Mouse (Mus musculus) embryonic stem cell, embryonic (primary cell): ENCODE data around the gene Slc17a5.

ENCODE experiments used
- CTCF ChIA-PET, 4 experiments: fragments of 300-600 bp in 2 of 4; fragments of 350-600 bp in 2 of 4; sonication (Branson Sonifier 250); formaldehyde crosslinking; loops; one replicate each; lab custom pipeline; 2022; ENCODE audit warnings: inconsistent platforms in 2 of 4; lab: Charles Lee
- POLR2A ChIA-PET, 4 experiments: fragments of 300-600 bp in 2 of 4; fragments of 350-600 bp in 2 of 4; sonication (Branson Sonifier 250); formaldehyde crosslinking; loops; one replicate each; lab custom pipeline; 2022; ENCODE audit warnings: antibody characterized with exemption in 4 of 4, inconsistent platforms in 1 of 4; lab: Charles Lee

Slc17a5 gene

GRCm38 (mm10) chr9:78534606-78535005 lies 53.2 kb downstream of the Slc17a5 start:
- CTCF ChIA-PET = interaction anchor here in 1 of 4 experiments (0.8 to 1.3 kb wide), 2 partner anchors 10 to 13 kb away, joined by 4 to 5 read pairs; no protein-coding TSS in a partner anchor
- POLR2A ChIA-PET = interaction anchor here in 3 of 4 experiments (0.7 to 40.2 kb wide), 12 partner anchors 0 to 86 kb away, joined by 3 to 1125 read pairs (median 7); partner anchors contain the start of genes Eef1a1 (in 1 of the 3) and Mto1 (in 1 of the 3)

GRCm38 (mm10) chr9:78533296-78533935 lies 54.4 kb downstream of the Slc17a5 start:
- CTCF ChIA-PET = interaction anchor here in 2 of 4 experiments (0.5 to 1.3 kb wide), 2 partner anchors 10 to 215 kb away, joined by 4 read pairs; no protein-coding TSS in a partner anchor

GRCm38 (mm10) chr9:78532341-78532819 lies 55.5 kb downstream of the Slc17a5 start:
- ChIA-PET POLR2A (interaction anchor here in 3 of 4 experiments (0.7 to 40.2 kb wide), 12 partner anchors 3 to 164 kb away, joined by 3 to 1125 read pairs (median 10); partner anchors contain the start of genes Dppa5a (in 1 of the 3) and Eef1a1 (in 1 of the 3)), CTCF (interaction anchor here in 2 of 4 experiments (1.2 to 1.3 kb wide), 3 partner anchors 11 to 61 kb away, joined by 3 to 4 read pairs (median 3); no protein-coding TSS in a partner anchor)

More at GRCm38 (mm10) chr9:78533296-78533935, 54.4 kb downstream of the Slc17a5 start:
- POLR2A ChIA-PET = interaction anchor here in 3 of 4 experiments (0.7 to 40.2 kb wide), 13 partner anchors 2 to 344 kb away, joined by 3 to 1125 read pairs (median 8); partner anchors contain the start of genes Dppa5a (in 1 of the 3) and Eef1a1 (in 1 of the 3)

- ChIA-PET POLR2A (interaction anchor here in 2 of 4 experiments (1.3 to 40.2 kb wide), 10 partner anchors 3 to 164 kb away, joined by 3 to 1125 read pairs (median 17); partner anchors contain the start of genes Dppa5a (in 1 of the 2) and Eef1a1 (in 1 of the 2)), CTCF (interaction anchor here in 2 of 4 experiments (1.2 kb wide), 4 partner anchors 11 to 61 kb away, joined by 3 to 4 read pairs (median 3); no protein-coding TSS in a partner anchor)
Observed at GRCm38 (mm10) chr9:78531816-78532215, 56.0 kb downstream of the Slc17a5 start.

GRCm38 (mm10) chr9:78527767-78528381 lies 60.0 kb downstream of the Slc17a5 start:
- POLR2A ChIA-PET = interaction anchor here (0.6 to 40.2 kb wide), 104 partner anchors 7 to 769 kb away, joined by 3 to 1125 read pairs (median 6); partner anchors contain the start of genes Ddx43 (in 2 of the 4), Dppa5a (in 2 of the 4), Eef1a1 (in 2 of the 4) and Mto1 (in 2 of the 4)

GRCm38 (mm10) chr9:78527301-78527761 lies 60.5 kb downstream of the Slc17a5 start:
- POLR2A ChIA-PET = interaction anchor here (0.6 to 40.2 kb wide), 121 partner anchors 7 to 1084 kb away, joined by 3 to 1125 read pairs (median 5); partner anchors contain the start of genes Dppa5a (in 3 of the 4), Ddx43 (in 2 of the 4), Eef1a1 (in 2 of the 4) and Mto1 (in 2 of the 4)
- CTCF ChIA-PET = interaction anchor here (0.6 to 2.7 kb wide), 32 partner anchors 9 to 1398 kb away, joined by 3 to 17 read pairs (median 4); partner anchors contain the start of gene Cgas (in 1 of the 4)

More at GRCm38 (mm10) chr9:78527767-78528381, 60.0 kb downstream of the Slc17a5 start:
- CTCF ChIA-PET = interaction anchor here (0.6 to 2.7 kb wide), 26 partner anchors 8 to 1397 kb away, joined by 3 to 17 read pairs (median 5); partner anchors contain the start of gene Cgas (in 1 of the 4)

- ChIA-PET POLR2A (interaction anchor here (0.8 to 40.2 kb wide), 43 partner anchors 6 to 767 kb away, joined by 3 to 1125 read pairs (median 10); partner anchors contain the start of genes Dppa5a (in 2 of the 4), Eef1a1 (in 1 of the 4), Mto1 (in 1 of the 4) and Ooep (in 1 of the 4)), CTCF (interaction anchor here in 2 of 4 experiments (1.0 to 2.7 kb wide), 3 partner anchors 22 to 103 kb away, joined by 3 to 17 read pairs (median 10); no protein-coding TSS in a partner anchor)
Observed at GRCm38 (mm10) chr9:78526206-78526605, 61.6 kb downstream of the Slc17a5 start.

- POLR2A ChIA-PET = interaction anchor here (0.8 to 40.2 kb wide), 31 partner anchors 5 to 767 kb away, joined by 3 to 1125 read pairs (median 15); partner anchors contain the start of genes Dppa5a (in 2 of the 4), Eef1a1 (in 1 of the 4) and Ooep (in 1 of the 4)
- CTCF ChIA-PET = interaction anchor here in 2 of 4 experiments (1.0 to 2.7 kb wide), 2 partner anchors 22 to 104 kb away, joined by 3 to 17 read pairs; no protein-coding TSS in a partner anchor
Observed at GRCm38 (mm10) chr9:78525451-78526135, 62.2 kb downstream of the Slc17a5 start.

- POLR2A ChIA-PET = interaction anchor here (0.6 to 40.2 kb wide), 35 partner anchors 1 to 346 kb away, joined by 3 to 1125 read pairs (median 9); partner anchors contain the start of genes Dppa5a (in 2 of the 4), Eef1a1 (in 2 of the 4) and Slc17a5 (in 1 of the 4)
- CTCF ChIA-PET = interaction anchor here in 3 of 4 experiments (0.6 to 2.5 kb wide), 9 partner anchors 11 to 40 kb away, joined by 3 to 10 read pairs (median 3); no protein-coding TSS in a partner anchor
Observed at GRCm38 (mm10) chr9:78521689-78522088, 66.2 kb downstream of the Slc17a5 start.

- ChIA-PET CTCF (interaction anchor here (0.6 to 2.5 kb wide), 11 partner anchors 11 to 181 kb away, joined by 3 to 10 read pairs (median 3); no protein-coding TSS in a partner anchor), POLR2A (interaction anchor here (0.6 to 40.2 kb wide), 62 partner anchors 0 to 345 kb away, joined by 3 to 1125 read pairs (median 6); partner anchors contain the start of genes Dppa5a (in 3 of the 4), Eef1a1 (in 2 of the 4), Gm17324 (in 2 of the 4) and Mto1 (in 2 of the 4))
Observed at GRCm38 (mm10) chr9:78520780-78521601, 66.8 kb downstream of the Slc17a5 start.

GRCm38 (mm10) chr9:78520127-78520779 lies 67.6 kb downstream of the Slc17a5 start:
- POLR2A ChIA-PET = interaction anchor here (0.6 to 40.2 kb wide), 66 partner anchors 0 to 399 kb away, joined by 3 to 1125 read pairs (median 5); partner anchors contain the start of genes Cgas (in 2 of the 4), Ddx43 (in 2 of the 4), Dppa5a (in 2 of the 4) and Eef1a1 (in 2 of the 4)

GRCm38 (mm10) chr9:78517237-78517636 lies 70.6 kb downstream of the Slc17a5 start:
- CTCF ChIA-PET = interaction anchor here in 3 of 4 experiments (0.7 to 2.6 kb wide), 6 partner anchors 10 to 88 kb away, joined by 3 to 11 read pairs (median 4); no protein-coding TSS in a partner anchor
- POLR2A ChIA-PET = interaction anchor here (0.7 to 40.2 kb wide), 13 partner anchors 3 to 69 kb away, joined by 3 to 1125 read pairs (median 20); partner anchors contain the start of genes Eef1a1 (in 1 of the 4) and Mto1 (in 1 of the 4)

More at GRCm38 (mm10) chr9:78520127-78520779, 67.6 kb downstream of the Slc17a5 start:
- CTCF ChIA-PET = interaction anchor here (0.6 to 2.5 kb wide), 7 partner anchors 26 to 180 kb away, joined by 3 to 10 read pairs (median 3); no protein-coding TSS in a partner anchor

- CTCF ChIA-PET = interaction anchor here in 2 of 4 experiments (0.8 to 2.6 kb wide), 4 partner anchors 10 to 32 kb away, joined by 3 to 11 read pairs (median 4); no protein-coding TSS in a partner anchor
Observed at GRCm38 (mm10) chr9:78516125-78516524, 71.7 kb downstream of the Slc17a5 start.

GRCm38 (mm10) chr9:78514681-78515080 lies 73.2 kb downstream of the Slc17a5 start:
- CTCF ChIA-PET = no interaction called here
- POLR2A ChIA-PET = interaction anchor here in 3 of 4 experiments (1.6 to 37.5 kb wide), 8 partner anchors 10 to 37 kb away, joined by 3 to 1125 read pairs (median 32); no protein-coding TSS in a partner anchor

More at GRCm38 (mm10) chr9:78516125-78516524, 71.7 kb downstream of the Slc17a5 start:
- POLR2A ChIA-PET = interaction anchor here (0.5 to 40.2 kb wide), 13 partner anchors 4 to 78 kb away, joined by 3 to 1125 read pairs (median 17); partner anchors contain the start of gene Eef1a1 (in 2 of the 4)
